Mouse (Mus musculus) embryonic stem cell, embryonic (primary cell): Measurements from ENCODE around the gene Prr15.

Experiments used
- CTCF ChIA-PET, 4 experiments: fragments of 300-600 bp in 2 of 4; fragments of 350-600 bp in 2 of 4; sonication (Branson Sonifier 250); formaldehyde crosslinking; loops; one replicate each; lab custom pipeline; 2022; ENCODE audit warnings: inconsistent platforms in 2 of 4; lab: Charles Lee
- POLR2A ChIA-PET, 4 experiments: fragments of 300-600 bp in 2 of 4; fragments of 350-600 bp in 2 of 4; sonication (Branson Sonifier 250); formaldehyde crosslinking; loops; one replicate each; lab custom pipeline; 2022; ENCODE audit warnings: antibody characterized with exemption in 4 of 4, inconsistent platforms in 1 of 4; lab: Charles Lee

Gene Prr15

GRCm38 (mm10) chr6:54327626-54328003 lies 2.0 kb downstream of the Prr15 start:
- POLR2A ChIA-PET, result interaction anchor here in 2 of 4 experiments (0.6 to 0.7 kb wide), 2 partner anchors 334 to 493 kb away, joined by 3 to 5 read pairs; no protein-coding TSS in a partner anchor
- CTCF ChIA-PET, result no interaction called here

GRCm38 (mm10) chr6:54328783-54329182 lies 3.1 kb downstream of the Prr15 start:
- POLR2A ChIA-PET, result interaction anchor here in 1 of 4 experiments (0.7 kb wide), 1 partner anchor 205 kb away, joined by 3 read pairs; no protein-coding TSS in a partner anchor

GRCm38 (mm10) chr6:54329598-54329997 lies 4.0 kb downstream of the Prr15 start:
- POLR2A ChIA-PET, result interaction anchor here in 1 of 4 experiments (0.7 kb wide), 2 partner anchors 130 to 206 kb away, joined by 3 read pairs; no protein-coding TSS in a partner anchor
- CTCF ChIA-PET, result interaction anchor here in 1 of 4 experiments (0.7 kb wide), 1 partner anchor 136 kb away, joined by 4 read pairs; no protein-coding TSS in a partner anchor

More at GRCm38 (mm10) chr6:54328783-54329182, 3.1 kb downstream of the Prr15 start:
- CTCF ChIA-PET, result interaction anchor here in 1 of 4 experiments (0.7 kb wide), 1 partner anchor 137 kb away, joined by 4 read pairs; no protein-coding TSS in a partner anchor

GRCm38 (mm10) chr6:54330166-54330565 lies 4.5 kb downstream of the Prr15 start:
- ChIA-PET POLR2A (no interaction called here), CTCF (no interaction called here)

- CTCF ChIA-PET, result no interaction called here
- POLR2A ChIA-PET, result interaction anchor here in 2 of 4 experiments (0.6 kb wide), 2 partner anchors 9 to 131 kb away, joined by 3 read pairs; no protein-coding TSS in a partner anchor
Observed at GRCm38 (mm10) chr6:54331765-54332164, 6.1 kb downstream of the Prr15 start.

GRCm38 (mm10) chr6:54332203-54332602 lies 6.6 kb downstream of the Prr15 start:
- CTCF ChIA-PET, result interaction anchor here in 1 of 4 experiments (0.6 kb wide), 1 partner anchor 210 kb away, joined by 3 read pairs; no protein-coding TSS in a partner anchor

GRCm38 (mm10) chr6:54333116-54333651 lies 7.5 kb downstream of the Prr15 start:
- ChIA-PET CTCF (interaction anchor here in 1 of 4 experiments (0.6 kb wide), 1 partner anchor 211 kb away, joined by 3 read pairs; no protein-coding TSS in a partner anchor), POLR2A (interaction anchor here in 1 of 4 experiments (0.5 kb wide), 1 partner anchor 20 kb away, joined by 5 read pairs; no protein-coding TSS in a partner anchor)

More at GRCm38 (mm10) chr6:54332203-54332602, 6.6 kb downstream of the Prr15 start:
- POLR2A ChIA-PET, result interaction anchor here in 1 of 4 experiments (0.6 kb wide), 1 partner anchor 130 kb away, joined by 3 read pairs; no protein-coding TSS in a partner anchor

GRCm38 (mm10) chr6:54333652-54334396 lies 8.2 kb downstream of the Prr15 start:
- ChIA-PET CTCF (interaction anchor here in 1 of 4 experiments (0.7 kb wide), 1 partner anchor 32 kb away, joined by 4 read pairs; no protein-coding TSS in a partner anchor), POLR2A (no interaction called here)

GRCm38 (mm10) chr6:54337321-54337720 lies 11.7 kb downstream of the Prr15 start:
- ChIA-PET POLR2A (no interaction called here), CTCF (interaction anchor here in 1 of 4 experiments (0.6 kb wide), 1 partner anchor 830 kb away, joined by 3 read pairs; no protein-coding TSS in a partner anchor)

- ChIA-PET POLR2A (interaction anchor here in 2 of 4 experiments (0.6 to 1.1 kb wide), 2 partner anchors 16 to 202 kb away, joined by 3 read pairs; no protein-coding TSS in a partner anchor), CTCF (no interaction called here)
Observed at GRCm38 (mm10) chr6:54341133-54341532, 15.5 kb downstream of the Prr15 start.

GRCm38 (mm10) chr6:54342223-54342622 lies 16.6 kb downstream of the Prr15 start:
- CTCF ChIA-PET, result no interaction called here

GRCm38 (mm10) chr6:54351860-54352259 lies 26.2 kb downstream of the Prr15 start:
- CTCF ChIA-PET, result no interaction called here
- POLR2A ChIA-PET, result no interaction called here

More at GRCm38 (mm10) chr6:54342223-54342622, 16.6 kb downstream of the Prr15 start:
- POLR2A ChIA-PET, result no interaction called here

GRCm38 (mm10) chr6:54352931-54353690 lies 27.5 kb downstream of the Prr15 start:
- CTCF ChIA-PET, result interaction anchor here in 1 of 4 experiments (1.2 kb wide), 1 partner anchor 15 kb away, joined by 3 read pairs; no protein-coding TSS in a partner anchor
- POLR2A ChIA-PET, result interaction anchor here in 2 of 4 experiments (0.7 kb wide), 2 partner anchors 20 to 136 kb away, joined by 3 to 5 read pairs; no protein-coding TSS in a partner anchor

GRCm38 (mm10) chr6:54353698-54354097 lies 28.1 kb downstream of the Prr15 start:
- ChIA-PET CTCF (interaction anchor here in 2 of 4 experiments (0.6 to 1.2 kb wide), 2 partner anchors 15 to 179 kb away, joined by 3 read pairs; no protein-coding TSS in a partner anchor), POLR2A (interaction anchor here in 2 of 4 experiments (0.7 kb wide), 2 partner anchors 21 to 135 kb away, joined by 3 to 5 read pairs; no protein-coding TSS in a partner anchor)

- ChIA-PET CTCF (interaction anchor here in 1 of 4 experiments (0.6 to 1.1 kb wide), 2 partner anchors 11 to 12 kb away, joined by 9 to 19 read pairs; no protein-coding TSS in a partner anchor), POLR2A (no interaction called here)
Observed at GRCm38 (mm10) chr6:54355626-54356025, 30.0 kb downstream of the Prr15 start.

- ChIA-PET POLR2A (interaction anchor here in 1 of 4 experiments (0.6 kb wide), 1 partner anchor 71 kb away, joined by 3 read pairs; no protein-coding TSS in a partner anchor), CTCF (no interaction called here)
Observed at GRCm38 (mm10) chr6:54362526-54363324, 37.1 kb downstream of the Prr15 start.
